Mouse (Mus musculus) cerebellum, adult 11 months (tissue): ENCODE results near the gene Pou5f1.
A peak's percentile ranks its signal among the peaks of the same experiment; 100 is the strongest.

Experiments used
- DNase-seq: peaks from one replicate; pipeline ENCODE4 v3.0.0; 2022

Pou5f1 gene

DNA sequence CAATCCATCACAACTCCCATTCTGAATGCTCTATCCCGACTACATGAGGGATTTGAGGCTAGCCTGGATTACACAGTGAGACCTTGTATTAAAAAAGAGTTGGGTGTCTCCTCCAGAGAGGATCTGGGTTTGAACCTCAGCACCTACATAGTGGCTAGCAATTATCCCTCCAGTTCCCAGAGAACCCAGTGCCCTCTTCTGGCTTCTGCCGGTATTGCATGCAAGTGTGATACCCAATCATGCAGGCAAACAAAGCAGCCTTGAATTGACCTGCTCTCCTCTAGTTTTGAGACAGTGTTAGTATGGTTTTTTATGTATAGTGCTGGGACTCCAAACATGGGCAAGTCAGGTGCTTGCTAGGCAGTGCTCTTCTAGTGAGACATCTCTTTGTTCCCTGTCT, 8.1 kb downstream of the Pou5f1 start:
- DNase-seq, result peak; percentile 34

DNA sequence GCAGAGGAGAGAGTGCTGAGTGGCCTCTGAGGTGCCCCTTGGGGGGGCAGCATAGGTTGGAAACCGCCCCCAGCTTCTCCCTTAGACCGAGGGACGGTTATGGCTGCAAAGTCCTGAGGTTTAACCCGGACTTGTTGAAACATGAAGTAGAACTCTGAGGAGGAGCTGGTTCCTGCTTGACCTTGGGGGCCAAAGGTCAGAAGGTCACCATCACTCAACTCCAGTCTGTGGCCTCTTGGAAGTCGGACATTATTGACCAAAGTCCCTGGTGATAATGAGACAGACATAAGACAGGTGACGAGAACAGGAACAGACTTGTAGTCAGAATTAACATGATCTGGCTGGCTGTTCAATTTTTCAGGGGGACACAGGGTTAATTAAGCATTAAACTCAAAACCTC, 8.9 kb downstream of the Pou5f1 start:
- no peak for DNase-seq

DNA sequence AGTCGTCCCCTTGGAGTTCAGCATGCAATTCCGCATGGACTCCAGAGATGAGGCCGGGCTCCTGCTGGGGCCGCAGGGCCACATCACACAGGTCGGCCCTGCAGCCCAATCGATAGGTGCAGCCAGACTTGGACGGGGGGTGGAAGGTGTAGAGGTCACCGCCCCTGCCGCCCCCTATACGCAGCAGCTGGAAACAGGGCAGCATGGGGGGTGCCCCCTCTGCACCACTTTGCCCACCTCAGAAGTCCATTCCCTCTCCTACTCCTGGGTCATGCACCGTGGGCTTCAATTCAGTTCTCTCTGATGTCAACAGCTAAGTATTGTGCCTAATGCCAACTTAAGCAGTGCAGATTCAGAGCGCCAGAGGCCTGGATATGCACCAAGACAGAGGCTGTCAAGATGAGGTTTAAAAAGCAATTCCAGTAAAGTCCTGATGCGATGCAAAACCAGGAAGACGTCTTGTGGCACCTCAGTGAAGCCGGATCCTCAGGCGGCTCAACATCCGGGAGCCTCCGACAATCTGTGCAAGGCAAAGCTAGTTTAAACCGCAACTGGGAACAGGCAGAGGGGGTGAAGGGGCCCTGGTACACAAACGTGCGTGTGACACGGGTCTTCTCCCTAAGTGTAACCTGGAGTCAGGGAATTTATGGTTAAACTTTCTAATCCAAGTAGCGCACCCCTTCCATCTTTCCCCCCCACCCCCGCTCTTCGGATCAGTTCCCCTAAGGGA, 10.3 kb downstream of the Pou5f1 start:
- DNase-seq, result peak; percentile 15

DNA sequence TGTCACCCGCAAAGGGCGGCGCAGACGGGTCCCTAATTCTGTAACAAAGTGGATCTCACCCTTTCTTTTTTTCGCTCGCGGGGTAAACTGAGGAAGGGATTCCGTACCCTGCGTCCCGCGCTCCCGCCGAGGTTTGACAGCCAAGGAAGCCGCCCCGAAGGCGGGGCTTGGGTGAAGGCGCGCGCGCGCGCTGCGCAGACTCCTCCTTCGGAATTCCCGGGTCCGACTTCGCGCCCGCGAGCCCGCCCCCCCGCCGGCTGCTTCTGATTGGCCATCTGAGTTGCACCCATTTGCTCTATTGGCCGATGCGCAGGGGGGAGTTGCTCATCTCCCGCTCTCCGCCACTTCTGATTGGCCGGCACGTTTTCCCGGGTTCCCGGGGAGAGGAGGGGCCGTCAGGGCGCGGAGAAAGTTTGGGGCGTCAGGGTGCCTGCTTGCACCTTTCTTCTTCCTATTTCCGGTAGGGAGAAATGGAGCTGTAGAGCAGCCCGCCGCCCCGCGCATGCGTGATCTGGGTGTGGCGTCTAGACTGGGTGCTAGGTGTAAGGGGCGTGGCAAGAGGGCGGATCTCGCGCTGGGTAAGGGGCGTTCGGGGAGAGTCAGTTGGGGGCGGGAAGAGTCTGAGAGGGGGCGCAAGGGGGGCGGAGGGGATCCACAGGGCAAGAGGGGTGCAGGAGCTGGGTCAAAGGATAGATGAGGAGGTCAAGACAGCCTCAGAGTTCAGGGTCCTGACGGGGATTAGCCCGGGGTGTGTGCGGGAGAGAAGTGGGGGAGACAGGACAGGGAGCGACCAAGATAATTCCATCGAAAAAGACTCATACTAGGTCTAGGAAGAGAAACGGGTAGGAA, 11.1 kb downstream of the Pou5f1 start, which contains the start of the genes Tcf19 and Cchcr1:
Gene Tcf19, minus strand, starts transcription at position 173 of the 849 bp plus-strand sequence.
Gene Cchcr1, plus strand, starts transcription at position 449 of the 849 bp plus-strand sequence.
- peak; percentile 90 for DNase-seq

DNA sequence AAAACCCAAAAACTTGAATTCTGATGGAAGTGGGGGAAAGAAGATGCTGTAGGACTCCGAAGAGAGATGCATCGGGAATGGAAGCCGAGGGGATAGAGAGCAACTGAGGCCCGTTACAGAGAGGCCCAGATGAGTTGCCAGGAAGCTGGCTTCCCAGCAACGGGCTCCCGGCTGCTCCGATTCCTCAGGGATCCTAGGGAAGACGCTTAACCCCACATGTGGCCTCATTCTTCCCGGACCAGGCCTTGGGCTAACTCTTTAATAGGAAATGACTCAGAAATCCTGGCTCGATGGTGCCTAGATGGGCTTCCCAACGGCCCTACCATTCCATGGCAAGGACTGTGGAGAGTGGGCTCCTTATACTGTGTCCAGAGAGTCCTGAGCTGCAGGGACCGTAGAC, 11.7 kb downstream of the Pou5f1 start:
- no peak for DNase-seq

DNA sequence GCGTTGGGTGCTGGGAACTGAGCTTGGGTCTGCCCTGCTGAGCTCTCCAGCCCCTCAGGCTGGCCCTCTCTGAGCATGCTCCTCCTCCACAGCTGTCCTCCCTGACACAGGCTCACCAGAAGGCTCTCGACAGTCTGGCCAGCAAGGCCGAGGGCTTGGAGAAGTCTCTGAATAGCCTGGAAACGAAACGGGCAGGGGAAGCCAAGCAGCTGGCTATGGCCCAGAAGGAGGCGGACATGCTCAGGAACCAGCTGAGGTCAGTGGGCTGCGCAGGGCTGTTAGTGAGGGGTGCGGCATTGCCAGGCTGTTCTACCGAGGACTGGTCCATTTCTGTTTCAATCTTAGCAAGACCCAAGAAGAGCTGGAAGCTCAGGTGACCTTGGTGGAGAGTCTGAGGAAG, 18.5 kb downstream of the Pou5f1 start:
- DNase-seq, result no peak

DNA sequence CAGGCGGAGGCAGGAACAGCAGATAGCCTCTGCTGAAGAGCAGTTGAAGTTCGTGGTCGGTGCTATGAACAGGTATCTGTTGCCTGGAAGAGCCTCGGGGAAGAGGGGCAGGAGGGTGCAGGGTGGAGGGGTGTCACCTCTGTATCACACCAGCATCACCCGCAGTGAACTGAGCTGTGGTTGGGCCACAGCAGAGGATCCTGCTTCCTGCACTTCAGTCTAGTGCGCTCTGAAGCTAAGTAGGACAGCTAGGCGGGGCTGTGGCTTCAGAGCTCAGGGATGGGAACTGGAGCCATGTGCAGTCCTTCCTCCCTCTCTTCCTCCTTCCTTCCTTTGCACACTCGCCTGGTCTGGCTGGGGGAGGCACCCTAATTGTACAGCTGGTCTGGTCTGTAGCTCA, 20.8 kb downstream of the Pou5f1 start:
- DNase-seq, result no peak

DNA sequence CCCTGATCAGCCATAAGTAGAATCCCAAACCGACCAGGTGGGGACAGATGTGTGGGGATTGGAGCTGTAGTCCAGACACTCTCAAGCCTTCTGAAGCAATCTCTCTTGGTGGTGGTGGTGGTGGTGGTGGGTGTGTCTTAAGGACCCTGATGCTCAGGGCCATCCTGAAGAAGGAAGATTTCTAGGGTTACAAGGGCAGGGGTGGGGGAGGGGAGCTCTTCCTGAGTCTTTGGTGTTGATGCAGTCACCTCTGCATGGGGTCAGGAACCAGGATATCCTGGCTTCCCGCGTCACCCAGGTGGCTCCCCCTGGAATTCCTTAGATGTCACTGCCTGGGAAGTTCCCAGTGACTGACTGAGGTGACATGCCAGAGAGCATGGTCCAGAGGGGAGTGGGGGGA, 26.5 kb downstream of the Pou5f1 start:
- DNase-seq, result no peak

DNA sequence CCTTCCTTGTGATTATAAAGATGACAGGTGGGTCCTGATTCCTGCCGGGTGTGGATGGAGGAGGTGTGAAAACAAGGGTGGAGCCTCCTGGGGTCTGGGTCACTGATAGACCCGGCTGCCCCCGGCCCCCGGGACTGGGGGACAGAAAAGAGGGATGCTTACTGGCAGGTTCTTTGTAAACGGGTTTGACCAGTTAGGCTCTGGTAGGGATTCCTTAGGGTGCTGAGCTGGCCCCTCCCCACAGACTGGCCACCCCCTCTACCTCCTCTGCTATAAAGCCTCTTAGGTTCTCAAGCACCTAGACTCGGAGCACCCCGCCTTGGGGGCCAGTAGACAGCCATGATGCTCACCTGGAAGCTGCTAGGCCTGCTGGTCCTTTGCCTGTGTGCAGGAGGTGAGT, 27.1 kb downstream of the Pou5f1 start, which contains the start of gene Psors1c2:
Gene Psors1c2, plus strand, starts transcription at position 301 of the 400 bp plus-strand sequence.
- DNase-seq, result no peak

DNA sequence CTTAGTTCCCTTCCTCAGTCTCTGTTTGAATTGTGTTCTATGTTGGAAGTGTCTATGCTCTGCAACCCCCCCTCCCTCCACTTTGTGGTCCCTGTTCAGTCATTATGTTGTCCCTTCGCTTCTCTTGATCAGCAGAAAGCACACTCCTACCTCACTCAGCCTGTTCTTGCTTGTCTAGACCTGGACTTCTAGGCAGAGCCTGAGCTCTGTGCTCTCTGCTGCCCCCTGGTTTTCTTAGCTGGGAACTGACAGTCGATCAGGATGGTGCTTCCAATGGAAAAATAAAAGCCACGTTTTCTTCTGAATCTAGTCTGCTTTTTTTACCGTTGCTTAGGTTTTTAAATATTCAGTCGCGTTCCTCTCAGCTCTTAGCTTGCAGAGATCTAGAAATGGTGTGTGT, 28.5 kb downstream of the Pou5f1 start:
- DNase-seq, result peak; percentile 73

DNA sequence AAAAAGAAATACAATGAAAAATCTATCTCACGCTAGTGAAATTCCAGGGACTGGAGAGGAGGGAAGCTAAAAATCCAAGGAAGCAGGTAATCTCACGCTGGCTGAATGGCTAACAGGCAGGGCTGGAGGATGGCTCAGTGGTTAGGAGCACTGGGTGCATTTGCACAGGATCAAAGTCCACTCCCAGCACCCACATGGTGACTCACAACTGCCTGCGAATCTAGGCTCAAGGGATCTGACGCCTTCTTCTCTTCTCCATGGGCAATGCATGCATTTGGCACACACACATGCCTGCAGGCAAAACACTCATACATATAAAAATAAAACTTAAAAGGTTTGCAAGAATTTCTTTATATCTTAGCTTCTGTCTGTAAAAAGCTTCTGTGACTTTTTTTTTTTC, 31.6 kb downstream of the Pou5f1 start:
- no peak for DNase-seq

DNA sequence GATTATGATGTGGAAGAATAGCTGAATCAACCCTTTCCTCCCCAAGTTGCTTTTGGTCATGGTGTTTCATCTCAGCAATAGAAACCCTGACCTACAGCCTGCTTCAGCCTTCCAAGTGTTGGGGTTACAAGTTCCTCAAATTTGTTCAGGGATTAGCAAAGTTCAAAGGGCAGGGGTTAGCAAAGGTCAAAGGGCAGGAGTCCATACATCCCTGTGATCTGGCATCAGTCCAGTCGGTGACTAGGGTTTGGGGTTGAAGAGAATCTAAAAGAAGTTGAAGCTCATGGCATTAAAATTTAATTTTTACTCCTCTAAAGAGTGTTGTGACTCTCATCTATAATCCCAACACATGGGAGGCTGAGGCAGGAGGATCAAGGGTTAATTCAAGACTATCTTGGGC, 32.7 kb downstream of the Pou5f1 start:
- DNase-seq, result no peak

DNA sequence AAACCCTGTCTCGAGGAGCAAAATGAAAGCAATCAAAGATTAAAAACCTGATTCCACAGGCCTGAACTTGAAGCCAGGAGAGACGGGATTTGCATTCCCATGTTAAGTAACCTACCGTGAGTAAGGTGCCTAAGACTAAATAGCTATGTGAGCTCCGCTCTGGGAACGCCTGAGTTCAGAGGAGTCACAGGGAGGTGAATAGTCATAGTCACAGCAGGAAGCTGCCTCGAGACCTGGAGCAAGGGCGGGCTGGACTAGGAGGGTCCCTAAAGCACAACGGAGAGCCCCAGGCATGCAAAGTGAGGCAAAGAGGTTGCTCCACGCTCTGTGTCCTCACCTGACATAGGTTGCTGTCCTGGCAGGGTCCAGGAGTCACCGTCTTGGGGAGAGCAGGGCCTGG, 33.7 kb downstream of the Pou5f1 start:
- DNase-seq, result no peak

DNA sequence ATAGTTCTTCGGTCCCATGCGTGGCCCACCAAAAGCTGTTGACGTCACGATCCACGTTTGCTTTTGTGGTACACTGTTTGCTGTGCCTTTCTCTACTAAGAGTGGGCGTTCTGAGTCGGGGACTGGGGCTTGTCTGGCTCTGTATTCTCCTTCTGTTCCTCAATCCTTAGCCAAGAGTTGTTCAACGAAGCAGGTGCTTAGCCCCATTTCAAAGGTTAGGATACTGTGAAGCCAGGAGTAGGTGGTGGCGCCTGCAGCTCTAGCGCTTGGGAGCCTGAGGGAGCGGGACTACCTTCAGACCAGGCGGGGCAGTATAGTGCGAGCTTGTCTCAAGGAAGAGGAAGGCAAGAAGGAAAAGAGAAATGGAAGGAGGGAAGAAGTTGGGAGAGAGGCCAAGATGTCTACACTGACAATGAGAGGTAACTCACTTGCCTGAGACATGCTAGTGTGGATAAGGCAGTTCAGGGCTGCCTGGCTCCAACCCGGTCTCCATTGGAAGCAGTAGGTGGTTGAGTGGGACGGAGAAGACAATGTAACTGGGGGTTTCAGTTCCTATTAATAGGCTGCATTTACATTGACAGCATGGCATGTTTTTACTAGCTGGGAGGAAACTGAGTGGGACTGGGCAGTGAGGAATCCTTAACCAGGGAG, 37.1 kb downstream of the Pou5f1 start:
- no peak for DNase-seq

DNA sequence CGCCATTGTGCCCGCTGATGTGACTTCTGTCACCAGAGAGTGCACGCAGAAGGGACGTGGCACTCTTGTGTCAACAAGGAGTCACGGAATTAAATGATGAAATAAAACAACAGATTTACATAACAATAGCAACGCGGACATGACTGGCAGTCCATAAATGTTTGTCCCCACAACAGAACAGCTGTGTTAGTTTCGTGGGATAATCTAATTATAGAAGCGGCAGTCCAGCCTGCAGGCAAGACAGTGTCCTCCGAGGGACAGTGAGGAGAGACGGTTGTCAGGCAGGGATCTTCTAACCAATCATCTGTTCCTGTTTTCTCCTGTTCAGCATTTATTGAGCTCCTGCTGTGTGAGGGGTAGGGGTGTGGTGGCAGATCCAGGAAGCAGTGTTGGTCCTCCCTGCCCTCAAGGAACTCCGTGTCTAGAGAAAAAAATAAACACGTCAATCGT, 37.6 kb downstream of the Pou5f1 start:
- no peak for DNase-seq

DNA sequence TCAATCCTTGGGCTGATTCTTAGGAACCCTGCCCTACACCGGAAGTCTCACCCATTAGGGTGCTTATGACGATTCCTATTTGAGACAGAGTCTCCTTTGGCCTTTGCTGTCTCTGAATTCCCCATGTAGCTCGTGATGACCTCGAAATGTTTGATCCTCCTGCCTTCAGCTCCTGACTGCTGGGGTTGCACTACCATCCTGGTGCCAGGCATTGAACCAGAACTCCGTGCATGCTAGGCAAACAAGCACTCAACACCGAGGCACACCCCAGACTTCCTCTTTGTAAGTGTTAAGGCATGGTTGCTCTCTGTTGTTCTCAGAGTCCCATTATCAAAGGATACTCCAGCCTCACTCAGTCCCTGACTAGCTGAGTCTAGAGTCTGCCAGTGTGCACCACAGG, 38.2 kb downstream of the Pou5f1 start:
- DNase-seq, result no peak

DNA sequence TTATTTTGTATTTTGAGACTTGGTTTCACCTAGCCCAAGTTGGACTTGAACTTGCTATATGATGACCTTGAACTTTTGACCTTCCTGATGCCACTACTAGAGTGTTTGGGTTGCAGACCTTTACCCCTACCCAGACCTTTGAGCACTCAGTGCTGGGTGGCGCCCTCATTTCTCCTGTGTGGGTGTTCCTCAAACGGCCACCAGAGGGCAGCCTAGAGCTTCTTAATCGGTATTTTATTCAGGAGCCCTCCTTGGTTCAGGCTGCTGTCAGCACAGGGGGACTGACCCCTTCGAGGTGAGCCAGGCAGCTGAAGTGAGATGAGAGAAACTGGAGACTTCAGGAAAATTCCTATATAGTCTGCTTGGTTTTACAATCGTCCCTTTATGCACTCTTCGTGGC, 38.9 kb downstream of the Pou5f1 start:
- DNase-seq, result peak; percentile 47

DNA sequence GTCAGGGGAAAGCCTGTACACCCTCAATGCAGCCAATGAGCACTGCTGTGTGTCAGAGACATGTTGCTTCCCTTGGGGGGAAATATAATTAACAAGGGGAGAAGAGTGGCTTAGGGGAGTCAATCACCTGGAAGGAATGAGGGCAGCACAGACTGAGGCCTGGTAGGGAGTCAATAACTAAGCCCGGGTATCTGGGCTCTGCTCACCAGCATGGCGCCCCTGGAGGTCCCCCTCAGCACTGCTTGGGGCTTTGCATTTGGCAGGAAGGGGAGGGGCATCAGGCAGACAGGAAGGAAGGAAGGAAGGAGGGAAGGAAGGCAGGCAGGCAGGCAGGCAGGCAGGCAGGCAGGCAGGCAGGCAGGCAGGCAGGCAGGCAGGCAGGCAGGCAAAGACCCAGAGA, 41.6 kb downstream of the Pou5f1 start:
- no peak for DNase-seq

DNA sequence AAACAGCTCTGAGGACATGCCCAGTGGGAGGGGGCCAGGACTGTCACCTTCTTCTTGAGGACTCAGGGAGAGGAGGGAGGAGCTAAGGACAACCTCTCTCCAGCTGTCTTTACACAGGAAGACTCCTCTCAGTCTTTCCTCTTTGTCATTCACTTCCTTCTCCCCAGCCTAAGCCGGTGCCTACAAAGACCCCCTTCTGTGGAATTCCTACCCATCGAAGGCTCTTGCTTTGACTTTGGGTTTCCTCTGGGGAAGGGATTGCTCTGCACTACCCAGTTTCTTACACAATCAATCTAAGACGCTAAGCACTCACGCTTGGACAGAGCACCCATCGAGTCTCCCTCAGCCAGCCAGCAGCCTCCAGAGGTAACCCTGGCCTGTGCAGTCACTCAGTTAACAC, 42.8 kb downstream of the Pou5f1 start:
- DNase-seq, result no peak

DNA sequence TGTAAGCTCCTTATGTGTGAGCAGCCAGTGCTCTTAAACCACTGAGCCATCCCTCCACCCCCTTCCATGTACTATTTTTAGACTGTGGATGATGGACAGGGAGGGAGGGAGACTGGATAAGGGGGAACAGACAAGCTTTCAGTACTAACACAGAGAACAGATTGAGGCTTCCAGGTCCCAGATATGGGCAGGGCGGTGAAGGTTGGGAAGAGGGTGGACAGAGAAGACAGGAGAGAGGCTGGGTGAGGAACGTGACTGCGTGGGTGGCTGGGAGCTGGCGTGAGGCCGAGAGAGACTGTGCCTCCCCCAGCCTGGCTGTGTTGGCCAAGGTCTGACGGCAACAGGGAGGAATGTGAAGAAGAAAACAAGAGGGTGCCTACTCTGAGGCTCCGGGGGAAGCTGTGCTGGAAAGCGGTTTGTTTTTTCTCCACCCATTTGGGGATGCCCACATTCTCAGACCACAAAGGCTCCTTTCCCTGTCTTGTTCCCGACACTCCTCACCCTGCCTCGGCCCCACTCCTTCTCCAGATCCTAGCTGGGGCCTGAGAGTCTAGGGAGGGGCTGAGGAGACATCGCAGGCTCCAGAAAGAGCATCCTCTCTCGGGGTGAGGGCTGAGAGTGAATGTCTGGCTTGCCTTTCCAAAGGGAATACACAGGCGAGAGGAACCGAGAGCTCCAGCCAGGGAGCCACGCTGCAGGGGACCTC, 43.8 kb downstream of the Pou5f1 start:
- DNase-seq, result peak; percentile 77

DNA sequence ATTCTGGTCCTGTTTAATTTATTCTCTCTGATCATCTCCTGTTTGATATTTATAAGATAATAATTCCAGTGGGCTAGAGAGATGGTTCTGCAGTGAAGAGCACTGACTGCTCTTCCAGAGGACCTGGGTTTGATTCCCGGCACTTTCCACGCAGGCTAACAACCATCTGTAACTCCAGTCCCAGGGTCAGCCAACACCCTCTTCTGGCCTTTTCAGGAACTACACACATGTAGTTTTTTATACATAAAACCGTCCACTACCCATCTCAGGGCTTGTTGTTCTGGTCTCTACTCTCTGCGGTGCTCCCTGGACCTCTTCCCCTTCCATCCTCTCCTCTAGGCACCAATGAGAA, 44.3 kb downstream of the Pou5f1 start:
- DNase-seq, result no peak

DNA sequence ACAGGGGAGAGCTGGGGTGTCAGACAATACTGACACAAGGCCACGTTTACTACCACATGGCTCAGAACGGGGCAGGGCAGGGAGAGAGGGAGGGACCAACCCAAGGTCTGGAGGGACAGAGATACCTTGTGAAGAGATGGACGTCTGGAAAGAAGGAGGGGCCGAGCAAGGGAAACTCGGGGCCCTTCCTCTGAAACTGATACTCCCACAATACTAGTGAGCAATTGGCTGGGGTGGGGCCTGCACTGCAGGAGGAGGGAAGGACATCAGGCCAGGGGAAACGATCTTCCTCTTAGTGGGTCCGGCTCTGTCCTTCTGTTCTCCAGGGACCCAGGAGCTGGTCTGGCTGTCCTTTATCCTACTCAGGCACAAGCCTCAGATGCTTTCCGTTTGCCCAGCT, 45.1 kb downstream of the Pou5f1 start:
- no peak for DNase-seq

DNA sequence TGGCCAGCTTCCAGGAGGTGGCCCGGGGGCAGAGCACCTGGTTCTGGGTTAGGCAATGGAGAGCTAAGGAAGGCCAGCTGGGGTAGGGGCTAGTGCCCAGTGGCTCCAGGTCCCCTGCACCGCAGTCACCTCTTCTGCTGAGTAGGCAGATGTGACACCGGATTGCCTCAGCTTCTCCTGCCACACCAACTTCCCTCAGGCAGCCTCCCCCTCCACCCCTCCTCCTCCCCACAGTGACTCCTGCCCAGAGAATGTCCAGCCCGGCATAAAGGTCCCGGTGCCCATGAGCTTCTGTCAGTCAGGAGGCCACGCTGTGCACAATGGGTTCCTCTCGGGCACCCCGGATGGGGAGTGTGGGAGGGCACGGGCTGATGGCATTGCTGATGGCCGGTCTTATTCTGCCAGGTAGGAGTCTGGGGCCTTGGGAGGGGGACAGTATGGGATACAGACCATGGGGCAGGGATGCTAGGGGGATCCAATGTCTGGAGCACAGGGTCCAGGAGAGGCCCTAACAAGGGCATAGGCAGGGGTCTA, 46.1 kb downstream of the Pou5f1 start, which contains the start of gene Cdsn:
Gene Cdsn, plus strand, starts transcription at position 248 of the 534 bp plus-strand sequence.
- DNase-seq, result no peak
